Mouse (Mus musculus) megakaryocyte, embryonic 14.5 days (primary cell): ENCODE measurements around the gene Trp63.

Experiments used
- FLI1 ChIP-seq: IDR thresholded peaks from 2 replicates; pipeline ENCODE4 v1.6.1; 2012; ENCODE audit warnings: low read length, inconsistent platforms, mixed read lengths
- GATA1 ChIP-seq: IDR thresholded peaks from 3 replicates; pipeline ENCODE4 v1.6.1; 2012; ENCODE audit warnings: mixed read lengths, low read length, inconsistent platforms, borderline replicate concordance

GRCm38 (mm10) chr16:25934181-25934580 is 250.6 kb downstream of the Trp63 start:
- TF ChIP-seq GATA1, result no peak
- TF ChIP-seq FLI1, result no peak
